16 mouse cellular contexts compared by ENCODE assay signal in the genomic region with DNA sequence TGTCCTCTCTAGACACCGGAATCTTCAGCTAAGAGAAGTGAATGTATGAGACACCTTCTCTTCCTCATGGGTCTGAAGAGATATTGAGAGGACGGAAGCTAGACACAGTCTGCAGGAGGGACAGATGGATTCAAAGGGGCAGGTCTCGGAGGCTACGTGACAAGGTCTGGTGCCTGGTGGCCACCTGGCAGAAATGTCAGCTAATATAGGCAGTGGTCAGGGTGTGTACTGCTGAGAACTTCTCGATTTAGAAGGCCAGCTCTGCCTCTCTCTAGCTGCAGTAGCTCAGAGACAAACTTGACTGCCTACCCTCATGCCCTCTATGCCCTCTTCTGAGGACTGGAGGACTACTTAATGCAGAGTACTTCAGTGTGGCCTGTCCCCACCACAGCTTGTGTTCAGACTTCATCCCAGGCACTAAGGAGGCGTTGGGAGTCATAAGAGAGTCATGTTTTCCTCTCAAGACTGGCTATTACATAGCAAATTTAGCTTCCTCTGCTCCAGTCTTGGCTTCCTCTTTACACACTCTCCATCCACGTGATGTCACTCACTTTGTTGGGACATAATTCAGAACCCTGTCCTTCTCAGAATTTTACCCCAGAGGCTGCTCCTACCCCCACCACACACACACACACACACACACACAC. TPM values are rescaled to one million over a fixed set of nuclear protein-coding genes. Genes with fewer than 3 reads are reported as not detected.
A peak's percentile ranks its signal among the peaks of the same experiment; 100 is the strongest.
DNase-seq lines count a peak whose midpoint lies in the region; ATAC-seq and TF ChIP-seq lines count a peak whose summit lies in the region.
"Had no signal": no experiment of that assay in that cellular context is flagged by ENCODE, and none has a peak within 500 bp of the region (broad histone marks: within the 10 kb centered on the region; RNA-seq: fewer than 3 reads in every experiment).

No protein-coding gene starts in this region.

- peak; percentile 77 for DNase-seq in lung, postnatal 0 days (ENCODE audit: low spot score)
- DNase-seq in lung, postnatal 14 days = no peak
- DNase-seq in skeletal muscle tissue, adult 2 months (ENCODE audit: low read depth, low spot score) = peak; percentile 21
- DNase-seq in midbrain, postnatal 0 days (ENCODE audit: low spot score) = no peak
- DNase-seq in kidney, postnatal 10 days = no peak
- DNase-seq in frontal cortex, postnatal 14 days (ENCODE audit: low spot score in 2 of 2) = no peak
- DNase-seq: cerebellum, adult 9-11 months; kidney, adult 11 months; thymus, postnatal 25 days had no signal

- H3K4me1 ChIP-seq in lung, postnatal 0 days (ENCODE audit: insufficient read depth, low read depth, low read length) = peaks cover 21% of the 10 kb centered on the region
- peaks cover 15% of the 10 kb centered on the region for H3K4me1 ChIP-seq in liver, embryonic 16.5 days (ENCODE audit: control insufficient read depth, low read depth, low read length)
- no peaks in the 10 kb centered on the region for H3K4me1 ChIP-seq in midbrain, postnatal 0 days (ENCODE audit: insufficient read depth, low read length)

- no peaks in the 10 kb centered on the region for H3K9me3 ChIP-seq in lung, postnatal 0 days (ENCODE audit: low read length)
- no peaks in the 10 kb centered on the region for H3K9me3 ChIP-seq in liver, embryonic 16.5 days (replicated peaks; ENCODE audit: control insufficient read depth, low read length)
- H3K9me3 ChIP-seq in midbrain, postnatal 0 days (ENCODE audit: low read length) = no peaks in the 10 kb centered on the region
- H3K9me3 ChIP-seq: limb, embryonic 13.5 days had no signal

- peak; percentile 74 for ATAC-seq in lung, postnatal 0 days
- peak; percentile 54 for ATAC-seq in common myeloid progenitor, adult 5-6 weeks (replicated peaks; ENCODE audit: low read depth, poor library complexity, severe bottlenecking)
- no peak for ATAC-seq in liver, embryonic 16.5 days (ENCODE audit: low read depth)
- no peak for ATAC-seq in midbrain, postnatal 0 days (ENCODE audit: low FRiP score)

- no peak for TF ChIP-seq EP300 in lung, postnatal 0 days (IDR thresholded peaks at IDR 0.05)

- WGBS in lung, postnatal 0 days = 66% methylated on average over 7 of the region's 7 CpGs
- 43% methylated on average over 7 of the region's 7 CpGs for WGBS in liver, embryonic 16.5 days (ENCODE audit: insufficient replicate concordance)
- WGBS in midbrain, postnatal 0 days = 91% methylated on average over 7 of the region's 7 CpGs

- H3K4me3 ChIP-seq in lung, postnatal 0 days (ENCODE audit: low read depth, low read length) = no peak overlapping the region
- no peak overlapping the region for H3K4me3 ChIP-seq in liver, embryonic 16.5 days (ENCODE audit: low read depth, low read length)
- no peak overlapping the region for H3K4me3 ChIP-seq in midbrain, postnatal 0 days (ENCODE audit: low read depth, low read length)
- H3K4me3 ChIP-seq: embryonic facial prominence, embryonic 10.5 days; heart, embryonic 12.5 days; limb, embryonic 13.5 days had no signal

- TF ChIP-seq CTCF in lung, postnatal 0 days (IDR thresholded peaks at IDR 0.05) = no peak
- TF ChIP-seq CTCF in midbrain, postnatal 0 days (IDR thresholded peaks at IDR 0.05) = no peak

- no peaks in the 10 kb centered on the region for H3K27me3 ChIP-seq in lung, postnatal 0 days (replicated peaks; ENCODE audit: insufficient read depth, low read length)
- no peaks in the 10 kb centered on the region for H3K27me3 ChIP-seq in liver, embryonic 16.5 days (ENCODE audit: control insufficient read depth, insufficient read depth, low read depth, low read length)
- H3K27me3 ChIP-seq in midbrain, postnatal 0 days (ENCODE audit: insufficient read depth, low read length) = no peaks in the 10 kb centered on the region
- H3K27me3 ChIP-seq: CH12.LX; heart, embryonic 12.5 days; limb, embryonic 13.5 days had no signal

- no peak overlapping the region for H3K9ac ChIP-seq in lung, postnatal 0 days (replicated peaks; ENCODE audit: low read depth)
- no peak overlapping the region for H3K9ac ChIP-seq in liver, embryonic 16.5 days (ENCODE audit: low read depth, low read length)
- no peak overlapping the region for H3K9ac ChIP-seq in midbrain, postnatal 0 days (replicated peaks; ENCODE audit: low read length, poor library complexity, severe bottlenecking)
- H3K9ac ChIP-seq: heart, embryonic 12.5 days; hindbrain, embryonic 14.5 days; limb, embryonic 13.5 days had no signal

- H3K27ac ChIP-seq in lung, postnatal 0 days (ENCODE audit: low read length) = peak overlapping the region; percentile 47
- H3K27ac ChIP-seq in liver, embryonic 16.5 days (ENCODE audit: low read length) = peak overlapping the region; percentile 61
- no peak overlapping the region for H3K27ac ChIP-seq in midbrain, postnatal 0 days (ENCODE audit: low read depth, low read length)
- H3K27ac ChIP-seq: embryonic facial prominence, embryonic 10.5 days; hindbrain, embryonic 14.5 days; limb, embryonic 13.5 days had no signal

- no peak overlapping the region for H3K4me2 ChIP-seq in lung, postnatal 0 days (replicated peaks; ENCODE audit: low read depth, low read length)
- no peak overlapping the region for H3K4me2 ChIP-seq in liver, embryonic 16.5 days (ENCODE audit: low read depth, low read length)
- H3K4me2 ChIP-seq in midbrain, postnatal 0 days (ENCODE audit: low read depth, low read length, poor library complexity, severe bottlenecking) = no peak overlapping the region
- H3K4me2 ChIP-seq: heart, embryonic 12.5 days; hindbrain, embryonic 14.5 days; limb, embryonic 13.5 days had no signal

- H3K36me3 ChIP-seq in lung, postnatal 0 days (ENCODE audit: insufficient read depth, low read length) = no peaks in the 10 kb centered on the region
- no peaks in the 10 kb centered on the region for H3K36me3 ChIP-seq in liver, embryonic 16.5 days (ENCODE audit: control insufficient read depth, insufficient read depth)
- no peaks in the 10 kb centered on the region for H3K36me3 ChIP-seq in midbrain, postnatal 0 days (ENCODE audit: insufficient read depth, low read length)
- H3K36me3 ChIP-seq: embryonic facial prominence, embryonic 10.5 days; heart, embryonic 12.5 days; limb, embryonic 13.5 days had no signal

RNA-seq across cellular contexts. Expression of a gene that starts 28.3 kb away (rescaled TPM):
- polyA plus RNA-seq in lung, postnatal 0 days (2015; fragmentation: Nextera tagmentation; extraction: Ambion mirVana) = 57.8 and 69.4 TPM in 2 replicates
- total RNA-seq in common myeloid progenitor, adult 5-6 weeks (2017) = 5.4 and 7.2 TPM in 2 replicates
- polyA plus RNA-seq in liver, embryonic 16.5 days (2015; fragmentation: Nextera tagmentation; extraction: Ambion mirVana) = 43.5 and 47.6 TPM in 2 replicates
- 21.8 and 22.8 TPM in 2 replicates for total RNA-seq in midbrain, postnatal 0 days (2014; rRNA removed)
- polyA plus RNA-seq in midbrain, postnatal 0 days (2015; fragmentation: Nextera tagmentation; extraction: Ambion mirVana) = 56.0 and 62.8 TPM in 2 replicates

Comparison
In these comparisons a context has a peak if more than half of its experiments do, and no peak if none do; other contexts are left out.
1. DNase-seq: peak in lung, postnatal 0 days (single experiment) and skeletal muscle tissue, adult 2 months (single experiment); none in lung, postnatal 14 days (single experiment), midbrain, postnatal 0 days (single experiment), kidney, postnatal 10 days (single experiment) and frontal cortex, postnatal 14 days (0 of 2).
2. ATAC-seq: peak in lung, postnatal 0 days (single experiment) and common myeloid progenitor, adult 5-6 weeks (single experiment); none in liver, embryonic 16.5 days (single experiment) and midbrain, postnatal 0 days (single experiment).